Comparison of ENCODE assay signal across 8 mouse cellular contexts in the genomic region with DNA sequence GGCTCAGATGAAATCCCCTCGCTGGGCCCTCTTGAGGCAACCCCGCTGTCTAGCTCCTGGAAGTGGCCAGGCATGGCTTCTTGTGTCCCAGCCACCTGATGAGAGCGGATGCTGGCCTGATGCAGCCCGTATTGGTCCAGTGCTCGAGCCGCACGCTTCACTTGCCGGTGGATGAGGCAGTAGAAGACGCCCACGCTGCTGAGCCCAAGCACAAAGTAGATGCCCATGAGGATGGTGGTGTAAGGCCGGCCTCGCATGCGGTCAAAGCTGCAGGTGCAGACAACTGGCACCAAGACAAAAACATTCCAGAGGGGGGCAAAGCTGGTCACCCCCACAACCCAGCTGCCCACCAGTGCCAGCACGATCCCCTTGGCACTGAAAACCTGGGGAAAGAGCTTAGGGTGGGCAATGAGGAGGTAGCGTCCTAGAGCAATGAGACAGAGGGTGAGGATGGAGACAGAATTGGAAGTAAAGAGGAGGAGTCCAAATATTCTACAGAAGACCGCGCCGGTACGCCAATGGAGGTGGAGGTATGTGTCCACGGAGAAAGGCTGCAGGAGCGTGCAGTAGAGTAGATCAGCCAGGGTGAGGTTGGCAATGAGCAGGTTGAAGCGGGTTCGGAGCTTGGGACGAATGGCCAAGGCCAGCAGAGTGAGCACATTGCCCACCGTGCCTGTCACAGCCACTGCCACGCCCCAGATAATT. TPM values are rescaled to one million over a fixed set of nuclear protein-coding genes. Genes with fewer than 3 reads are reported as not detected.
DNase-seq lines count a peak whose midpoint lies in the region; ATAC-seq and TF ChIP-seq lines count a peak whose summit lies in the region.

No protein-coding gene starts in this region.

- no peaks in the 10 kb centered on the region for H3K9me3 ChIP-seq in heart, postnatal 0 days (replicated peaks; ENCODE audit: control insufficient read depth, low read length)
- H3K9me3 ChIP-seq in embryonic facial prominence, embryonic 10.5 days, result no peaks in the 10 kb centered on the region
- no peaks in the 10 kb centered on the region for H3K9me3 ChIP-seq in hindbrain, embryonic 13.5 days
- H3K9me3 ChIP-seq in midbrain, embryonic 12.5 days, result no peaks in the 10 kb centered on the region

- WGBS in heart, postnatal 0 days, result 59% methylated on average over 26 of the region's 26 CpGs
- WGBS in embryonic facial prominence, embryonic 10.5 days, result 65% methylated on average over 26 of the region's 26 CpGs
- 66% methylated on average over 26 of the region's 26 CpGs for WGBS in hindbrain, embryonic 13.5 days
- WGBS in midbrain, embryonic 12.5 days, result 64% methylated on average over 26 of the region's 26 CpGs

- ATAC-seq in heart, postnatal 0 days (ENCODE audit: insufficient read depth, low read depth), result no peak
- no peak for ATAC-seq in hindbrain, embryonic 13.5 days (ENCODE audit: low FRiP score)
- no peak for ATAC-seq in midbrain, embryonic 12.5 days (ENCODE audit: low FRiP score, low read depth)

- no peak for TF ChIP-seq EP300 in heart, postnatal 0 days (IDR thresholded peaks at IDR 0.05; ENCODE audit: low read depth)

- H3K9ac ChIP-seq in heart, postnatal 0 days (replicated peaks; ENCODE audit: low read depth, low read length), result 0 out of 2 replicates have a peak overlapping the region, but pooled peaks have one; percentile 4
- H3K9ac ChIP-seq in hindbrain, embryonic 13.5 days, result peak overlapping the region; percentile 56; the same call in 1 of the 2 replicates
- H3K9ac ChIP-seq in midbrain, embryonic 12.5 days (replicated peaks), result no peak overlapping the region; the same call in 1 of the 2 replicates

- H3K27ac ChIP-seq in heart, postnatal 0 days (ENCODE audit: low read depth), result no peak overlapping the region
- H3K27ac ChIP-seq in embryonic facial prominence, embryonic 10.5 days (replicated peaks), result peak overlapping the region; percentile 63
- no peak overlapping the region for H3K27ac ChIP-seq in hindbrain, embryonic 13.5 days
- no peak overlapping the region for H3K27ac ChIP-seq in midbrain, embryonic 12.5 days (replicated peaks)
- no peak overlapping the region for H3K27ac ChIP-seq in layer of hippocampus, adult 2 months

- H3K4me3 ChIP-seq in heart, postnatal 0 days (ENCODE audit: low read depth, low read length), result no peak overlapping the region
- H3K4me3 ChIP-seq in embryonic facial prominence, embryonic 10.5 days, result peak overlapping the region; percentile 41
- no peak overlapping the region for H3K4me3 ChIP-seq in hindbrain, embryonic 13.5 days
- H3K4me3 ChIP-seq in midbrain, embryonic 12.5 days, result no peak overlapping the region
- H3K4me3 ChIP-seq in layer of hippocampus, adult 2 months, result no peak overlapping the region

- H3K27me3 ChIP-seq in heart, postnatal 0 days (ENCODE audit: control insufficient read depth, insufficient read depth, low read length), result 0 out of 2 replicates have a peak, but pooled peaks cover 8% of the 10 kb centered on the region
- peaks cover 38% of the 10 kb centered on the region for H3K27me3 ChIP-seq in embryonic facial prominence, embryonic 10.5 days (replicated peaks; ENCODE audit: low read depth, poor library complexity, severe bottlenecking)
- H3K27me3 ChIP-seq in hindbrain, embryonic 13.5 days, result peaks cover 14% of the 10 kb centered on the region
- H3K27me3 ChIP-seq in midbrain, embryonic 12.5 days, result peaks cover 21% of the 10 kb centered on the region

- no peak for DNase-seq in heart, postnatal 0 days (ENCODE audit: low spot score)
- DNase-seq in heart, adult 8-10 months (ENCODE audit: low spot score), result no peak
- no peak for DNase-seq in embryonic facial prominence, embryonic 10.5 days (ENCODE audit: low spot score)
- DNase-seq in ovary, adult 18-20 months (ENCODE audit: low spot score), result no peak
- no peak for DNase-seq in right cerebral cortex, adult 2 months (ENCODE audit: low spot score in 2 of 2)
- no peak for DNase-seq in layer of hippocampus, adult 2 months (ENCODE audit: low spot score in 2 of 2)

- TF ChIP-seq CTCF in heart, postnatal 0 days (IDR thresholded peaks at IDR 0.05; ENCODE audit: low read depth), result no peak
- TF ChIP-seq CTCF in layer of hippocampus, adult 2 months (conservative IDR thresholded peaks at IDR 0.05), result no peak

- peaks cover 4% of the 10 kb centered on the region; the same call in 1 of the 2 replicates for H3K4me1 ChIP-seq in heart, postnatal 0 days (ENCODE audit: control insufficient read depth, insufficient read depth)
- peaks cover 60% of the 10 kb centered on the region for H3K4me1 ChIP-seq in embryonic facial prominence, embryonic 10.5 days
- peaks cover 45% of the 10 kb centered on the region for H3K4me1 ChIP-seq in hindbrain, embryonic 13.5 days (replicated peaks)
- peaks cover 34% of the 10 kb centered on the region for H3K4me1 ChIP-seq in midbrain, embryonic 12.5 days

- no peaks in the 10 kb centered on the region for H3K36me3 ChIP-seq in heart, postnatal 0 days (replicated peaks; ENCODE audit: control insufficient read depth, insufficient read depth, low read length)
- peaks cover under 1% of the 10 kb centered on the region; the same call in 1 of the 2 replicates for H3K36me3 ChIP-seq in embryonic facial prominence, embryonic 10.5 days (replicated peaks)
- H3K36me3 ChIP-seq in hindbrain, embryonic 13.5 days, result no peaks in the 10 kb centered on the region
- H3K36me3 ChIP-seq in midbrain, embryonic 12.5 days, result no peaks in the 10 kb centered on the region

- H3K4me2 ChIP-seq in heart, postnatal 0 days (ENCODE audit: low read depth, low read length), result peak overlapping the region; percentile 16; the same call in 1 of the 2 replicates
- peak overlapping the region; percentile 26 for H3K4me2 ChIP-seq in hindbrain, embryonic 13.5 days
- peak overlapping the region; percentile 12; the same call in 1 of the 2 replicates for H3K4me2 ChIP-seq in midbrain, embryonic 12.5 days (replicated peaks)

RNA-seq across cellular contexts. Expression of a gene that starts 1.4 kb away (rescaled TPM):
- total RNA-seq in heart, postnatal 0 days (2014; rRNA removed; ENCODE audit: low replicate concordance), result not detected in 2 replicates
- polyA plus RNA-seq in heart, postnatal 0 days (2015; fragmentation: Nextera tagmentation; extraction: Ambion mirVana), result 0.10 TPM in 1 of 2 replicates, not detected in the other
- total RNA-seq in heart, adult 8-10 months (2022), result not detected
- polyA plus RNA-seq in embryonic facial prominence, embryonic 10.5 days (2016; fragmentation: Nextera tagmentation; extraction: Ambion mirVana), result 0.16 and 0.29 TPM in 2 replicates
- 0.23 and 0.34 TPM in 2 replicates for polyA plus RNA-seq in hindbrain, embryonic 13.5 days (2015; fragmentation: Nextera tagmentation; extraction: Ambion mirVana)
- polyA plus RNA-seq in midbrain, embryonic 12.5 days (2016; fragmentation: Nextera tagmentation; extraction: Ambion mirVana), result 0.10 and 0.20 TPM in 2 replicates
- total RNA-seq in layer of hippocampus, adult 2 months (2021), result under 1 TPM; 0.61 to 0.81 TPM

RNA-seq across cellular contexts. Expression of a gene that starts 30.9 kb away (rescaled TPM):
- total RNA-seq in heart, postnatal 0 days (2014; rRNA removed; ENCODE audit: low replicate concordance), result 5.4 and 7.9 TPM in 2 replicates
- 4.5 and 5.5 TPM in 2 replicates for polyA plus RNA-seq in heart, postnatal 0 days (2015; fragmentation: Nextera tagmentation; extraction: Ambion mirVana)
- 1 to 10 TPM; 6.7 to 9.5 (median 8.8) TPM for total RNA-seq in heart, adult 8-10 months (2022)
- 22.1 and 22.7 TPM in 2 replicates for polyA plus RNA-seq in embryonic facial prominence, embryonic 10.5 days (2016; fragmentation: Nextera tagmentation; extraction: Ambion mirVana)
- 18.6 and 19.9 TPM in 2 replicates for polyA plus RNA-seq in hindbrain, embryonic 13.5 days (2015; fragmentation: Nextera tagmentation; extraction: Ambion mirVana)
- polyA plus RNA-seq in midbrain, embryonic 12.5 days (2016; fragmentation: Nextera tagmentation; extraction: Ambion mirVana), result 19.6 and 20.8 TPM in 2 replicates
- 10 to 100 TPM; 40.8 to 42.2 TPM for total RNA-seq in layer of hippocampus, adult 2 months (2021)

RNA-seq across cellular contexts. Expression of a gene that starts 36.5 kb away (rescaled TPM):
- total RNA-seq in heart, postnatal 0 days (2014; rRNA removed; ENCODE audit: low replicate concordance), result 109 and 117 TPM in 2 replicates
- 124 TPM in 2 replicates for polyA plus RNA-seq in heart, postnatal 0 days (2015; fragmentation: Nextera tagmentation; extraction: Ambion mirVana)
- 10 to 100 TPM; 48.9 to 55.0 (median 49.4) TPM for total RNA-seq in heart, adult 8-10 months (2022)
- polyA plus RNA-seq in embryonic facial prominence, embryonic 10.5 days (2016; fragmentation: Nextera tagmentation; extraction: Ambion mirVana), result 281 and 285 TPM in 2 replicates
- 219 and 222 TPM in 2 replicates for polyA plus RNA-seq in hindbrain, embryonic 13.5 days (2015; fragmentation: Nextera tagmentation; extraction: Ambion mirVana)
- polyA plus RNA-seq in midbrain, embryonic 12.5 days (2016; fragmentation: Nextera tagmentation; extraction: Ambion mirVana), result 232 and 235 TPM in 2 replicates
- 10 to 100 TPM; 91.0 to 96.2 TPM for total RNA-seq in layer of hippocampus, adult 2 months (2021)

RNA-seq across cellular contexts. Expression of a gene that starts 50.8 kb away (rescaled TPM):
- total RNA-seq in heart, postnatal 0 days (2014; rRNA removed; ENCODE audit: low replicate concordance), result 1.9 and 2.5 TPM in 2 replicates
- 0.93 and 1.2 TPM in 2 replicates for polyA plus RNA-seq in heart, postnatal 0 days (2015; fragmentation: Nextera tagmentation; extraction: Ambion mirVana)
- 1 to 10 TPM in 2 of 4 experiments, under 1 TPM in 2; 0.31 to 2.6 (median 0.88) TPM for total RNA-seq in heart, adult 8-10 months (2022)
- polyA plus RNA-seq in embryonic facial prominence, embryonic 10.5 days (2016; fragmentation: Nextera tagmentation; extraction: Ambion mirVana), result 4.7 and 5.9 TPM in 2 replicates
- 1.1 and 1.4 TPM in 2 replicates for polyA plus RNA-seq in hindbrain, embryonic 13.5 days (2015; fragmentation: Nextera tagmentation; extraction: Ambion mirVana)
- 3.4 and 3.8 TPM in 2 replicates for polyA plus RNA-seq in midbrain, embryonic 12.5 days (2016; fragmentation: Nextera tagmentation; extraction: Ambion mirVana)
- not detected for total RNA-seq in layer of hippocampus, adult 2 months (2021)

RNA-seq across cellular contexts. Expression of a gene that starts 57.5 kb away (rescaled TPM):
- 83.3 and 85.4 TPM in 2 replicates for total RNA-seq in heart, postnatal 0 days (2014; rRNA removed; ENCODE audit: low replicate concordance)
- polyA plus RNA-seq in heart, postnatal 0 days (2015; fragmentation: Nextera tagmentation; extraction: Ambion mirVana), result 44.3 and 47.5 TPM in 2 replicates
- 10 to 100 TPM; 27.8 to 40.2 (median 33.7) TPM for total RNA-seq in heart, adult 8-10 months (2022)
- polyA plus RNA-seq in embryonic facial prominence, embryonic 10.5 days (2016; fragmentation: Nextera tagmentation; extraction: Ambion mirVana), result 29.5 and 29.7 TPM in 2 replicates
- polyA plus RNA-seq in hindbrain, embryonic 13.5 days (2015; fragmentation: Nextera tagmentation; extraction: Ambion mirVana), result 8.6 and 8.9 TPM in 2 replicates
- 19.0 and 21.2 TPM in 2 replicates for polyA plus RNA-seq in midbrain, embryonic 12.5 days (2016; fragmentation: Nextera tagmentation; extraction: Ambion mirVana)
- total RNA-seq in layer of hippocampus, adult 2 months (2021), result 1 to 10 TPM; 1.2 to 2.1 TPM
